Comparison of ENCODE assay signal across 7 mouse cellular contexts in the genomic region with DNA sequence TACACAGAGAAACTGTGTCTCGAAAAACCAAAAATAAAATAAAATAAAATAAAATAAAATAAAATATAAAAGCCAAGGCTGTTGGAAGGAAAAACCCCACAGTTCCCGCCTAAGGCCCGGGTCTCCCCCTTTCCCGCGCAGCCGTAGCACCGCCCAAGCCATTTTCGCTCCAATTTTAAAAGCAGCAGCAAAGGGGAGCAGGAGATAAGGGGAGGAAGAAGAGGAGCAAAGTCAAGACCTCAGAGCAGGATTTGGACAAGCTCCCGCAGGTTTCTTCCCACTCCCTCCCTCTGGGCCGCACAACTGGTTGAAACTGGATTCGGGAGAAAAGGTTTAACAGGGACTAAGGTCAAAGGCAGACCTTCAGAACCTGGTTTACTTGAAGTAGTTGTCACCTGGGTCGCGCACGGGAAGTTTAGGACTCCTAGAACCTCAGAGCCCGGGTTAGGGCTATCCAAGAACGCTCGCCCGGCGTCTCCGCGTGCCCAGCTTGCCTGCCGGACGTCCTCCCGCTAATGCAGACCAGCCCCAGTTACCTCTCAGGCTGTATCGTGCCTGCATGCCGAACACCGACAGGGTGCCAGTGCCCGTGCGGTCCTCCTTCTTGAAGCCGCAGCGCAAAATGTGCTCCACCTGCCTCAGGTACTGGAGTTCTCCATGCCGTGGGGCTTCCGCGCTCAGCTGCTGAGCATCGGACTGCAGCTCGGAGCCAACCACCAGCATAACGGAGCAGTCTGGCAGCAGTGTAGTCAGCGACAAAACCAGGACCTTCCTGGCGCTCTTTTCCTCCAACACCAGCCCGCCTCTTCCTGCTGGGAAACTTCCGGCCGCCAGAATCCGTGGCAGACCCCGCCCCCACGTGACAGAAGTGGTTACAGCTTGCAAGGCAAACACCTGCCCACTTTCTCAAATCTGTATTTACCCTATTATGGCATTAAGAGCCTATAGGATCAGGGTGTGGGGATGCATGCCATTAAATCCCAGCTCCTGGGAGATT. TPM values are rescaled to one million over a fixed set of nuclear protein-coding genes. Genes with fewer than 3 reads are reported as not detected.
DNase-seq lines count a peak whose midpoint lies in the region; ATAC-seq lines count a peak whose summit lies in the region.

A gene (minus strand): TSS at position 793 of the 997 bp plus-strand sequence.

- DNase-seq in adrenal gland, adult (ENCODE audit: inconsistent age in 2 of 2, low spot score in 1 of 2), result peak; percentile 79 to 92
- DNase-seq in embryo, embryonic 10 days (ENCODE audit: low spot score), result peak; percentile 89
- peak; percentile 79 for DNase-seq in gastrocnemius, postnatal 14 days
- peak; percentile 50 to 87 for DNase-seq in left cerebral cortex, postnatal 10 days (ENCODE audit: extremely low spot score in 1 of 2, low spot score in 2 of 2)
- peak; percentile 50 to 56 for DNase-seq in right cerebral cortex, postnatal 36 days (ENCODE audit: low spot score in 2 of 2)

- peak; percentile 85 for ATAC-seq in inflammation-experienced regulatory T-cells, adult 6 months
- ATAC-seq in megakaryocyte-erythroid progenitor cell, adult 5-6 weeks (replicated peaks; ENCODE audit: low FRiP score, low TSS enrichment, poor library complexity, severe bottlenecking), result peak; percentile 97

- intact Hi-C loops in gastrocnemius, postnatal 14 days (cut with DNase I; ENCODE audit: low total_unique reads), result no loop called here
- intact Hi-C loops in left cerebral cortex, postnatal 10 days (cut with DNase I), result no loop called here

RNA-seq across cellular contexts. Expression of the gene that starts here (rescaled TPM):
- total RNA-seq in gastrocnemius, postnatal 14 days (2021), result 1 to 10 TPM; 6.9 to 7.7 TPM
- 100 to 1,000 TPM in 1 of 3 experiments, 10 to 100 TPM in 2; 65.9 to 350 (median 91.1) TPM for polyA plus RNA-seq in inflammation-experienced regulatory T-cells, adult 6 months (2017; shearing (Covaris generic))
- 1 to 10 TPM; 5.8 to 8.3 TPM for total RNA-seq in left cerebral cortex, postnatal 10 days (2021)
- total RNA-seq in megakaryocyte-erythroid progenitor cell, adult 5-6 weeks (2014; fragmentation: Nextera tagmentation), result 86.1 and 88.4 TPM in 2 replicates
- 124 and 172 TPM in 2 replicates for total RNA-seq in megakaryocyte-erythroid progenitor cell, adult 5-6 weeks (2017)

Comparison
In these comparisons a context has a peak if more than half of its experiments do, and no peak if none do; other contexts are left out.
1. Peak in every context shown above with its lines: DNase-seq and ATAC-seq.
2. RNA of the gene that starts here (total RNA-seq): 86.1 to 172 TPM in megakaryocyte-erythroid progenitor cell, adult 5-6 weeks; 5.8 to 8.3 TPM in left cerebral cortex, postnatal 10 days and 6.9 to 7.7 TPM in gastrocnemius, postnatal 14 days; every median in the first group is over 4 times any median in the second.